Mouse (Mus musculus): ENCODE measurements around the gene Kcnd3. TPM values are rescaled to one million over a fixed set of nuclear protein-coding genes. Genes with fewer than 3 reads are reported as not detected.

The Kcnd3 gene
- total and polyA plus RNA-seq, 3 experiments, result 0.05 TPM; not detected in 2

DNA sequence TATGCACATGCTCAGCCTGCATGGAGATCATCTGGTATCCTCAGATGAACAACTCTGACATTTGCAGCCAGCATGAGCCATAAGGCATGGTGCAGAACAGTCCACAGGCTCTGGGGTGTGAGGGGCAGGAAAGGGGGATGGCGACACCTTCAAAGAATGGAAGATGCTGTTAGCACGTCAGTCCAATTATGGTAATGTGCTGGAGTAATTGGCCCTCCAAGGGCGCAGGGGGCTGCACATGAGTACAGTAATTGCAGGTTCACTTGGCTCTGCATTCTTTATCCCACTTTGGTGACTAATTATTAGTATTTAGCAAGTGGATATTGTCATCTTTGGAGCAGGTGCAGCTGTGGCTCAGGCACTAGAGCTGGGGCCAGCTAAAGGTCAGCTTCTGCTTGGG lies 43.9 kb upstream of the Kcnd3 start:
- no peaks in the 10 kb centered on the region for H3K27me3 ChIP-seq (ENCODE audit: insufficient read depth, low read length)
- no peak overlapping the region for H3K4me3 ChIP-seq (ENCODE audit: low read depth, low read length)
- DNase-seq (ENCODE audit: low spot score) (no peak), ATAC-seq (ENCODE audit: extremely low read depth, insufficient number of reproducible peaks, low FRiP score, poor library complexity, severe bottlenecking) (no peak)
- no peak for TF ChIP-seq GATA2 (IDR thresholded peaks at IDR 0.05; ENCODE audit: borderline replicate concordance, low read depth, low read length)
- no peak for TF ChIP-seq GATA1 (IDR thresholded peaks at IDR 0.05; ENCODE audit: borderline replicate concordance, low read length)
- TF ChIP-seq TAL1 (conservative IDR thresholded peaks at IDR 0.05; ENCODE audit: low read depth, low read length), result no peak
- TF ChIP-seq POLR2AphosphoS5 (IDR thresholded peaks at IDR 0.05; ENCODE audit: insufficient replicate concordance, low read depth, low read length), result no peak
- no peak for TF ChIP-seq CTCF (IDR thresholded peaks at IDR 0.05; ENCODE audit: low read depth, low read length)
- H3K36me3 ChIP-seq (replicated peaks), result no peaks in the 10 kb centered on the region
- H3K9me3 ChIP-seq (replicated peaks), result no peaks in the 10 kb centered on the region
- no peaks in the 10 kb centered on the region for H3K4me1 ChIP-seq (ENCODE audit: insufficient read depth, low read depth, low read length)

DNA sequence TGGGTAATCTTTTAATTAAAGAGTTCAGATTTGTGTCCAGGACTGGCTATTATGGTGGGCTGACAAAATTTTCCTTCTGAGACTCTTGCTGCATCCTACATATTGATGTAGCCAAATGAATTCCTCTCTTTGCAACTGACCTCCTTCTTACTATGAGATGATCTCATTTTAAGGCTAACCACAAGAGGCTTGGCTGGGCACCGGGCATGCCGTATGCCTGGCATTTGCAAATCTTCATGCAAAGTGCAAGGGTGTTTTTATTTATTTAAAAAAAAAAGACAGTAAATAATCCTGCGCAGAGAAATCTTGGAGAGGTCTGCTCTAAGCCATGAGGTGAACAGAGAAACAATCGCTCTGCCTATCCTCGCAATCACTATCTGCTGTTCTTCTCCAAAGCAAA lies 41.3 kb upstream of the Kcnd3 start:
- Histone ChIP-seq H3K4me3 (ENCODE audit: low read depth, low read length) (no peak overlapping the region), H3K9me3 (replicated peaks) (no peaks in the 10 kb centered on the region), H3K27me3 (ENCODE audit: insufficient read depth, low read length) (no peaks in the 10 kb centered on the region), H3K36me3 (replicated peaks) (no peaks in the 10 kb centered on the region), H3K4me1 (ENCODE audit: insufficient read depth, low read depth, low read length) (no peaks in the 10 kb centered on the region)
- TF ChIP-seq POLR2AphosphoS5 (IDR thresholded peaks at IDR 0.05; ENCODE audit: insufficient replicate concordance, low read depth, low read length), result no peak
- no peak for TF ChIP-seq TAL1 (conservative IDR thresholded peaks at IDR 0.05; ENCODE audit: low read depth, low read length)
- TF ChIP-seq GATA2 (IDR thresholded peaks at IDR 0.05; ENCODE audit: borderline replicate concordance, low read depth, low read length), result no peak
- no peak for TF ChIP-seq GATA1 (IDR thresholded peaks at IDR 0.05; ENCODE audit: borderline replicate concordance, low read length)
- TF ChIP-seq CTCF (IDR thresholded peaks at IDR 0.05; ENCODE audit: low read depth, low read length), result no peak
- DNase-seq (ENCODE audit: low spot score) (no peak), ATAC-seq (ENCODE audit: extremely low read depth, insufficient number of reproducible peaks, low FRiP score, poor library complexity, severe bottlenecking) (no peak)

DNA sequence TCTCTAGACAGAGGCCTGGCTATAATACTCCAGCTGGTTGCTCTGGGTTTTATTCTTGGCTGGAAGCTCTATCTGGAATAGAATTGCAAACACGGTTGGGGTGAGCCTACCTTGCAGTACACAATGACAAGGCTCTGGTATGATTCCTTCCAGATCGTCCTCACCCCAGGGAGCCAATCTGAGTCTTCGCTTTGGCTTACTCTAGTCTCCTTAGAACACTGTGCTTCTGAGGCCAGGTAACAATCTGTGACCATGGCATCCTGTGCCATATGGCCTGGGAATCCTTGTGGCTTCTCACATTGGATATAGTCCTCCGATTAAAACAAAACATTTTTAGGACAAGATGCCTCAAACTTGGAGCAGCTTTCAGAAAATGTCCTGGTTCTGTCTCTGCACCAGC lies 40.4 kb upstream of the Kcnd3 start:
- no peak for TF ChIP-seq CTCF (IDR thresholded peaks at IDR 0.05; ENCODE audit: low read depth, low read length)
- no peak for TF ChIP-seq POLR2AphosphoS5 (IDR thresholded peaks at IDR 0.05; ENCODE audit: insufficient replicate concordance, low read depth, low read length)
- TF ChIP-seq GATA2 (IDR thresholded peaks at IDR 0.05; ENCODE audit: borderline replicate concordance, low read depth, low read length), result no peak
- TF ChIP-seq TAL1 (conservative IDR thresholded peaks at IDR 0.05; ENCODE audit: low read depth, low read length), result no peak
- no peak for TF ChIP-seq GATA1 (IDR thresholded peaks at IDR 0.05; ENCODE audit: borderline replicate concordance, low read length)
- Histone ChIP-seq H3K9me3 (replicated peaks) (no peaks in the 10 kb centered on the region), H3K4me3 (ENCODE audit: low read depth, low read length) (no peak overlapping the region), H3K36me3 (replicated peaks) (no peaks in the 10 kb centered on the region), H3K27me3 (ENCODE audit: insufficient read depth, low read length) (no peaks in the 10 kb centered on the region), H3K4me1 (ENCODE audit: insufficient read depth, low read depth, low read length) (no peaks in the 10 kb centered on the region)
- DNase-seq (ENCODE audit: low spot score) (no peak), ATAC-seq (ENCODE audit: extremely low read depth, insufficient number of reproducible peaks, low FRiP score, poor library complexity, severe bottlenecking) (no peak)

DNA sequence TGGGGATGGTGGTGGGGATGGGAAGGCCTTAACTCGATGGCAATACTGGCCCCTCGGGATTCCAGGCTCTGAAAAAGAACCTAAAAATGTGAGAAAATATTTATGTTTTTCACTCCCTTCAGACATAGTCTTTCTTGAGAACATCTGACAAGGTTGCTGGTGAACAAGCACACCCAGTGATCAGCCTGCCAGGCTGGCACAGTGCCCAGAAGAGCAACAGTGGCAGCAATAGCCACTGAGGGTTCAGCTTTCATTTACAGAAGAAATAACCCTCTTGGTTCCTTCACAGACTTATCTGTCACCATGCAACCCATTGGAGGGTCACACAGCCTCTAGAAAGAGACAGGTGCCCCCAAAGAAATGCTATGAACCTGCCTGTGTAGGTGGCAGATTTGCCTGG lies 39.9 kb upstream of the Kcnd3 start:
- TF ChIP-seq GATA1 (IDR thresholded peaks at IDR 0.05; ENCODE audit: borderline replicate concordance, low read length), result no peak
- no peak for TF ChIP-seq CTCF (IDR thresholded peaks at IDR 0.05; ENCODE audit: low read depth, low read length)
- TF ChIP-seq POLR2AphosphoS5 (IDR thresholded peaks at IDR 0.05; ENCODE audit: insufficient replicate concordance, low read depth, low read length), result no peak
- no peak for TF ChIP-seq GATA2 (IDR thresholded peaks at IDR 0.05; ENCODE audit: borderline replicate concordance, low read depth, low read length)
- H3K27me3 ChIP-seq (ENCODE audit: insufficient read depth, low read length), result no peaks in the 10 kb centered on the region
- ATAC-seq (ENCODE audit: extremely low read depth, insufficient number of reproducible peaks, low FRiP score, poor library complexity, severe bottlenecking), result no peak

DNA sequence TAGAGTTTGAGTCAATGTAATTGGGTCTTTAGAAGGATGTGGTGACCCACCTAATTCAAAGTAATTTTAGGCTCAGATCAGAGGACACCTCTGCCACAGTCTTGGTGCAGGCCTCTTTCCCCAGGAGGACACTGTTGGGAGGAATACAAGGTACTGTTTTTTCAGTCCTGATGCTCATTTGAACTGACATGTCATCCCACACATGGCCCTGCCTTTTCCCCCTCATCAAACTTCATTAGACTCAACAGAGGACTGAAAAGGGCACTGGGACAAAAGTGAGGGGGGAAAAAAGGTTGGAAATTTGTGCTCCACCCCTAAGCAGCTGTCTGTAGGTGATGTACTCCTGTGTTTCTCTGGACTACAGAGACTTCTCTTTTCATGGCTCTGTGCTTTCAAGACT lies 39.4 kb upstream of the Kcnd3 start:
- Histone ChIP-seq H3K36me3 (replicated peaks) (no peaks in the 10 kb centered on the region), H3K27me3 (ENCODE audit: insufficient read depth, low read length) (no peaks in the 10 kb centered on the region), H3K9me3 (replicated peaks) (no peaks in the 10 kb centered on the region), H3K4me1 (ENCODE audit: insufficient read depth, low read depth, low read length) (no peaks in the 10 kb centered on the region), H3K4me3 (ENCODE audit: low read depth, low read length) (no peak overlapping the region)
- DNase-seq (ENCODE audit: low spot score) (no peak), ATAC-seq (ENCODE audit: extremely low read depth, insufficient number of reproducible peaks, low FRiP score, poor library complexity, severe bottlenecking) (no peak)
- no peak for TF ChIP-seq CTCF (IDR thresholded peaks at IDR 0.05; ENCODE audit: low read depth, low read length)
- TF ChIP-seq GATA2 (IDR thresholded peaks at IDR 0.05; ENCODE audit: borderline replicate concordance, low read depth, low read length), result no peak
- no peak for TF ChIP-seq GATA1 (IDR thresholded peaks at IDR 0.05; ENCODE audit: borderline replicate concordance, low read length)
- no peak for TF ChIP-seq TAL1 (conservative IDR thresholded peaks at IDR 0.05; ENCODE audit: low read depth, low read length)
- TF ChIP-seq POLR2AphosphoS5 (IDR thresholded peaks at IDR 0.05; ENCODE audit: insufficient replicate concordance, low read depth, low read length), result no peak

More for the DNA sequence above, 39.9 kb upstream of the Kcnd3 start:
- no peaks in the 10 kb centered on the region for H3K36me3 ChIP-seq (replicated peaks)
- no peaks in the 10 kb centered on the region for H3K9me3 ChIP-seq (replicated peaks)
- no peak overlapping the region for H3K4me3 ChIP-seq (ENCODE audit: low read depth, low read length)
- no peak for DNase-seq (ENCODE audit: low spot score)
- no peaks in the 10 kb centered on the region for H3K4me1 ChIP-seq (ENCODE audit: insufficient read depth, low read depth, low read length)

DNA sequence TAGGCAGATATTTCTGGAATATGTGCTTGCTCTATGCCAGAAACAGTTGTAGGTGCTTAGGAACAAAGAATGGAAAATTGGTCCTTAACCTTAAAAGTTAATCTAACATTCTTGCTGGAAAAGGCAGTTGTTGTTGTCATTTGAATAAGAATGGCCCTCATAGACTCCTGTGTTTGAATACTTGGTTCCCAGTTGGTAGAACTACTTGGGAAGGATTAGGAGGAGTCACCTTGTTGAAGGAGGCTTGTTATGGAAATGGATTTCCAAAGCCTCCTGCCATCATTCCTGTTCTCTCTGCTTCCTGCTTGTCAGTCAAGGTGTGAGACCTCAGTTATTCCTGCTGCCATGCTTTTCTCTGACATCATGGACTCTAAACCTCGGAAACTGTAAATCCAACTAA lies 33.7 kb upstream of the Kcnd3 start:
- no peaks in the 10 kb centered on the region for H3K27me3 ChIP-seq (ENCODE audit: insufficient read depth, low read length)

More for the DNA sequence above, 33.7 kb upstream of the Kcnd3 start:
- Histone ChIP-seq H3K36me3 (replicated peaks) (no peaks in the 10 kb centered on the region), H3K4me1 (ENCODE audit: insufficient read depth, low read depth, low read length) (no peaks in the 10 kb centered on the region), H3K4me3 (ENCODE audit: low read depth, low read length) (no peak overlapping the region), H3K9me3 (replicated peaks) (no peaks in the 10 kb centered on the region)
- DNase-seq (ENCODE audit: low spot score) (no peak), ATAC-seq (ENCODE audit: extremely low read depth, insufficient number of reproducible peaks, low FRiP score, poor library complexity, severe bottlenecking) (no peak)
- no peak for TF ChIP-seq GATA2 (IDR thresholded peaks at IDR 0.05; ENCODE audit: borderline replicate concordance, low read depth, low read length)
- no peak for TF ChIP-seq POLR2AphosphoS5 (IDR thresholded peaks at IDR 0.05; ENCODE audit: insufficient replicate concordance, low read depth, low read length)
- no peak for TF ChIP-seq TAL1 (conservative IDR thresholded peaks at IDR 0.05; ENCODE audit: low read depth, low read length)
- no peak for TF ChIP-seq GATA1 (IDR thresholded peaks at IDR 0.05; ENCODE audit: borderline replicate concordance, low read length)
- no peak for TF ChIP-seq CTCF (IDR thresholded peaks at IDR 0.05; ENCODE audit: low read depth, low read length)
